Mouse (Mus musculus) cerebellum, adult 2 months (tissue): ENCODE results near the gene Med31.

Experiments
- CTCF ChIP-seq: fragments of 200-500 bp; IDR thresholded peaks from 2 replicates; pipeline ENCODE4 v1.5.1; 2011; ENCODE audit warnings: low read depth, mild to moderate bottlenecking, control low read depth, low read length, moderate library complexity, borderline replicate concordance; ENCODE audit not compliant: insufficient read depth
- POLR2A ChIP-seq: fragments of 200-500 bp; IDR thresholded peaks from 2 replicates; pipeline ENCODE4 v1.6.1; 2011; ENCODE audit warnings: low read length, control low read depth, borderline replicate concordance; ENCODE audit not compliant: insufficient read depth

- TF ChIP-seq POLR2A (no peak), CTCF (no peak)
Measured at GRCm38 (mm10) chr11:72207834-72208377, 7.5 kb downstream of the Med31 start.
